21 mouse cellular contexts compared by ENCODE assay signal in genomic region chr2:3941496-3941895, GRCm38 (mm10).
DNase-seq lines count a peak whose midpoint lies in the region; ATAC-seq lines count a peak whose summit lies in the region.
"Had no signal": no experiment of that assay in that cellular context is flagged by ENCODE, and none has a peak within 500 bp of the region (broad histone marks: within the 10 kb centered on the region; RNA-seq: fewer than 3 reads in every experiment).

No protein-coding gene starts in this region.

- DNase-seq in heart, adult 11 months: peak; percentile 54
- no peak for DNase-seq in heart, embryonic 10.5 days (ENCODE audit: low spot score)
- peak; percentile 24 for DNase-seq in kidney, adult 9 months
- peak; percentile 41 for DNase-seq in adrenal gland, postnatal 10 days
- peak; percentile 52 to 54 for DNase-seq in adrenal gland, postnatal 36 days
- no peak for DNase-seq in cerebellum, postnatal 14 days
- DNase-seq in urinary bladder, postnatal 10 days (ENCODE audit: low spot score): no peak
- DNase-seq: cerebellum, adult 18-20 months; cerebellum, adult 9-11 months; forebrain, postnatal 0 days; gastrocnemius, adult 2 months; gastrocnemius, postnatal 25 days had no signal

- no peak overlapping the region for H3K4me2 ChIP-seq in kidney, embryonic 16.5 days (replicated peaks; ENCODE audit: low read depth, low read length)
- H3K4me2 ChIP-seq: forebrain, embryonic 13.5 days; hindbrain, embryonic 14.5 days; intestine, embryonic 15.5 days had no signal

- H3K4me3 ChIP-seq in heart, embryonic 10.5 days: no peak overlapping the region
- H3K4me3 ChIP-seq in kidney, embryonic 16.5 days (ENCODE audit: low read length): no peak overlapping the region
- H3K4me3 ChIP-seq: embryonic facial prominence, embryonic 10.5 days; forebrain, embryonic 13.5 days; gastrocnemius, adult 2 months; hindbrain, embryonic 10.5 days; intestine, embryonic 15.5 days had no signal

- H3K9me3 ChIP-seq in heart, embryonic 10.5 days: no peaks in the 10 kb centered on the region
- H3K9me3 ChIP-seq in kidney, embryonic 16.5 days (ENCODE audit: low read length): no peaks in the 10 kb centered on the region
- H3K9me3 ChIP-seq: embryonic facial prominence, embryonic 10.5 days; forebrain, embryonic 13.5 days; hindbrain, embryonic 10.5 days; intestine, embryonic 15.5 days had no signal

- H3K9ac ChIP-seq in kidney, embryonic 16.5 days (replicated peaks; ENCODE audit: low read length): no peak overlapping the region
- H3K9ac ChIP-seq: forebrain, embryonic 13.5 days; forebrain, postnatal 0 days; hindbrain, embryonic 14.5 days; intestine, embryonic 15.5 days had no signal

- no peak overlapping the region for H3K27ac ChIP-seq in heart, embryonic 10.5 days
- no peak overlapping the region for H3K27ac ChIP-seq in kidney, embryonic 16.5 days (ENCODE audit: low read length)
- H3K27ac ChIP-seq: embryonic facial prominence, embryonic 10.5 days; forebrain, embryonic 13.5 days; gastrocnemius, adult 2 months; hindbrain, embryonic 10.5 days; hindbrain, embryonic 14.5 days; intestine, embryonic 15.5 days had no signal

- WGBS in heart, embryonic 10.5 days: 83% methylated on average over 1 of the region's 1 CpGs
- 91% methylated on average over 1 of the region's 1 CpGs for WGBS in kidney, embryonic 16.5 days

- no peaks in the 10 kb centered on the region for H3K27me3 ChIP-seq in heart, embryonic 10.5 days (ENCODE audit: insufficient read depth, poor library complexity, severe bottlenecking)
- H3K27me3 ChIP-seq in kidney, embryonic 16.5 days (ENCODE audit: insufficient read depth, low read length): no peaks in the 10 kb centered on the region
- H3K27me3 ChIP-seq: CH12.LX; forebrain, embryonic 13.5 days; intestine, embryonic 15.5 days; Patski had no signal

- no peak for ATAC-seq in kidney, embryonic 16.5 days (ENCODE audit: low FRiP score, low TSS enrichment)
- ATAC-seq: activated CD4-positive, CD25-positive, alpha-beta regulatory T cell, adult 4 months; forebrain, embryonic 13.5 days; forebrain, postnatal 0 days; intestine, embryonic 15.5 days; Patski had no signal

- H3K36me3 ChIP-seq in heart, embryonic 10.5 days: no peaks in the 10 kb centered on the region
- H3K36me3 ChIP-seq in kidney, embryonic 16.5 days (ENCODE audit: insufficient read depth, low read length): no peaks in the 10 kb centered on the region
- H3K36me3 ChIP-seq: embryonic facial prominence, embryonic 10.5 days; hindbrain, embryonic 10.5 days; intestine, embryonic 15.5 days had no signal

- no peaks in the 10 kb centered on the region for H3K4me1 ChIP-seq in heart, embryonic 10.5 days
- H3K4me1 ChIP-seq in kidney, embryonic 16.5 days (ENCODE audit: insufficient read depth, low read length): no peaks in the 10 kb centered on the region
- H3K4me1 ChIP-seq: embryonic facial prominence, embryonic 10.5 days; forebrain, embryonic 13.5 days; hindbrain, embryonic 10.5 days; intestine, embryonic 15.5 days had no signal

Comparison
In these comparisons a context has a peak if more than half of its experiments do, and no peak if none do; other contexts are left out.
1. DNase-seq: peak in heart, adult 11 months (single experiment), kidney, adult 9 months (single experiment), adrenal gland, postnatal 10 days (single experiment) and adrenal gland, postnatal 36 days (2 of 2); none in heart, embryonic 10.5 days (single experiment), cerebellum, postnatal 14 days (0 of 2) and urinary bladder, postnatal 10 days (single experiment).